Mouse (Mus musculus) cortical plate, adult 2 months (tissue): ENCODE data around the gene Sugp2.

ENCODE experiments used
- CTCF ChIP-seq: fragments of 200-500 bp; IDR thresholded peaks from 2 replicates; pipeline ENCODE4 v1.5.1; 2011; ENCODE audit warnings: mild to moderate bottlenecking, control low read depth, low read length; ENCODE audit not compliant: insufficient read depth; ENCODE audit errors: extremely low read depth
- POLR2A ChIP-seq: fragments of 200-500 bp; IDR thresholded peaks from 2 replicates; pipeline ENCODE4 v1.6.1; 2011; ENCODE audit warnings: mild to moderate bottlenecking, low read length, control low read depth; ENCODE audit not compliant: insufficient read depth; ENCODE audit errors: extremely low read depth

- no peak for TF ChIP-seq CTCF
- peak; percentile 90 for TF ChIP-seq POLR2A
Measured at GRCm38 (mm10) chr8:70212112-70213055, 21.6 kb upstream of the Sugp2 start, which contains the start of gene Slc25a42.
